Mouse (Mus musculus) cerebellum, postnatal 36 days (tissue): ENCODE measurements at regions not wholly inside any gene's neighbourhood (a gene's known extent, or its start where the extent isn't known, plus 50 kb on each side); places are given as distances from the start of the nearest gene placed in this dataset.

Experiments
- DNase-seq, 2 experiments: peaks; one replicate each; pipeline ENCODE4 v3.0.0; 2021 to 2022; ENCODE audit warnings: mixed read lengths in 2 of 2

DNA sequence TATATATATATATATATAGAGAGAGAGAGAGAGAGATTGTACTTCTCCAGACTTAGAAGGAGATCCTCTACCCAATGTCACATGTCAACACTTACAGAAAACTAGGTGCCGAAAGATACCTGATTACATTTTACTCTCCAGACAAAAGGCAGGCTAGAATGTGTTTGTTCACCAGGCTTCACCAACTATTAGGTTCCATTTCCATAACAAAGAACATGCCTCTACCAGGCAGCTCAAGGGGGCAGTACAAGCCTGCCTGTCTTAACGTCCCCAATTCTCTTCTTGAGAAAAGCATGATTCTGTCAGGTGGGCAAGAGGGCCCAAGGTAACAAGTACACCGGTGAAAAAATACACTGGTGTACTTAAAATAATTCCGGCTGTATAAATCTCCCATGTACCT, 72.8 kb upstream of the Med14 start:
- no peak for DNase-seq

DNA sequence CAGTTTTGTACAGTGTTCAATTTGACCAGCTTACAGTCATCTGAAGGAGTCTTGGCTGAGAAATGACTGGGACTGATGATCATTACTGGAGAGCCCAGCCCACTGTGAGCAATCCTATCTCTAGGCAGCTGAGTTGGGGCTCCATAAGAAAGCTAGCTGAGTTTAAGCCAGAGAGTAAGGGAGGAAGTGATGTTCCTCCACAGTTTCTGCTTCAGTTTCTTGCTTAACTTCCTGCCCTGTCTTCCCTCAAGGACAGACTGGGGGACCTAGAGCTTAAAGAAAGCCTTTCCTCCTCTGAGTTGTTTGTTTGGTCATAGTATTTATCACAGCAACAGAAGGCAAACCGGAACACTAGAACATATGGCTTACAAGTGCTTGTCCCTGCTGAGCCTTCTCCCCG, 70.8 kb upstream of the Med14 start:
- no peak for DNase-seq

DNA sequence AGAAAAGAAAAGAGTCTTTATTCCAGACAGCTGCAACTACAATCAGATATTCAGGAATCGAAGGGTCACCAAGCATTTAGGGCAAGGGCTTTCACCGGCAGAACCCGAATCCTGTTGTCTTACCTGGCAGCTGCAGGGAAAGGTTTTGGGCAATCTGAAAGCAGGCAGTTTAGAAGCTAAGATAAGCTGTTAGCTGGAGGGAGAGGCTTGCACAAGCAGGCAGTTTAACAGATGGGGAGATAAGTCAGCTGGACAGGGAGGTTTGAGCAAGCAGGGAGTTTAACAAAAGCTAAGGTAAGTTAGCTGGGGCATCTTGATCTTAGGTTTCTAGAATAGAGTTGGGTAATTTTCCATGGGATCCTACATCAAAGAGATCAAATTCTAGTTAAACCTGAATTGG, 67.3 kb upstream of the Med14 start:
- no peak for DNase-seq

DNA sequence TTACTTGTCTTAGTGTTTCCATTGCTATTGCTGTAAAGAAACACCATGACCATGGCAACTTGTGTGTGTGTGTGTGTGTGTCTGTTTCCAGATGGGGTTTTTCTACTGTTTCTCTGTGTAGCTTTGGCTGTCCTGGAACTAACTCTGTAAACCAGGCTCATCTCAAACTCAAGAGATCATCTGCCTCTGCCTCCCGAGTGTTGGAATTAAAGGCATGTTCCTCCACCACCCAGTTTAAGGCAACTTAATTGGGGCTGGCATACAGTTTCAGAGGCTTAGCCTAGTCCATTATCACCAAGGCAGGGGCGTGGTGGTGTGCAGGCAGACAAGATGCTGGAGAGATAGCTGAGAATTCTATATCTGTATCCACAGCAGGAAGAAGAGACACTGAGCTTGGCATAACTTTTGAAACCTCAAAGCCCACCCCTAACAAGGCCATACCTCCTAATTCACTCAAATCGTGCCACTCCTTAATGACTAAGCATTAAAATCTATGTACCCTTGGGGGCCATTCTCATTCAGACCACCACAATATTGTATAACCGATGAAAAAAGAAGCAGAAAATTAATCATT, 65.5 kb upstream of the Med14 start:
- DNase-seq = no peak

DNA sequence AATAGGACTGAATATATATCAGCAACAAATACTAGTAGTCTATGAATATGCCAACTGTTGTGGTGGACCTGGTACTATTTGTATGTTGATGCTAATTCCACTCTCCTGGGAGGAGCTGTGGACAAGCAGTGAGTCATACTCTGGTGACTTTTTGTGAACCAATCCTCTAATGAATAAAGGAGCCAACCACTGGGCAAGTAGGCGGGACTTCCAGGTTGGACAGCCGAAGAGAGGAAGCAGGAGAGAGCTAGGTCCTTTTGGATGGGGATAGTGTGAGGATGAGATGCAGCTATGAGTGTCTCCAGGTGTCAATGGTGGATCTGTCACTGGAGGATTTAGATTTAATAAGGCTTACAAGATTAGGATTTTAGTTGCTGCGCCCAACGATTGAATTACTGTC, 64.8 kb upstream of the Med14 start:
- DNase-seq = no peak

DNA sequence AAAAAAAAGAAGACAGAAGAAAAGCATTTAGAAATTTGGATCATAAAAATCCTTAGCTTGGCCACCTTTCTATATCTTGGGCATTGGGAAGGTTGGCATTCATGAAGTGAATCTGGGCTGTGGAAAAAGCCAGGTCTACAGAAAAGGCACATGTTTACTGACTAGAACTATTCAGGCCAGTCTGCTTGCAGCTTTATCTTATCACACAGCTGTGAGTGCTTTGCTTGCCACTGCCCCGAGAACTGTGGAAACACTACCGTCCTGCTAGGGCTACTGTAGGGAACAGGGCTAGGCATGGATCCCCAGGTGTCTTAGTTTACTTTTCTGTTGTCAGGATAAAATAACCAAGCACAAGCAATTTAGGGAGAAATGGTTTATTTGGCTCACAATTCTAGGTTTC, 63.4 kb upstream of the Med14 start:
- DNase-seq = no peak

DNA sequence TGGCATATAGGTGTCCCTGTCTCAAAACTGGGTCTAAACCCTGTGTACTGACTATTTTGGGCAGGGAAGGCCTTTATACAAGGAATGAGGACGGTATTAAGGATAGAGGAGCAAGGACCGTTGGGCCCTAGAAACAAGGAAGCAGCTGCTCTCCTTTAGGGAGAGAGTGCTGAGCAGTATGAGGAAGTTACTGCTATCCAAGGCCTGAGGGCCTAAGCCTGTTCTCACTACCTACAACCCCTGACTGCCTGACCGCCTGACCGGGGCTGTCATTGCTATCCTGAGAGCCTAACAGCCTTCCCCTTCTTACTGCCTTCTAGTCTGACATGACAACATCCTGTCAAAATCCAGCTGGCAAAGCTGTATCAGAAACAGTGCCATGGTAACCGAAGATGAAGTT, 62.6 kb upstream of the Med14 start:
- no peak for DNase-seq

DNA sequence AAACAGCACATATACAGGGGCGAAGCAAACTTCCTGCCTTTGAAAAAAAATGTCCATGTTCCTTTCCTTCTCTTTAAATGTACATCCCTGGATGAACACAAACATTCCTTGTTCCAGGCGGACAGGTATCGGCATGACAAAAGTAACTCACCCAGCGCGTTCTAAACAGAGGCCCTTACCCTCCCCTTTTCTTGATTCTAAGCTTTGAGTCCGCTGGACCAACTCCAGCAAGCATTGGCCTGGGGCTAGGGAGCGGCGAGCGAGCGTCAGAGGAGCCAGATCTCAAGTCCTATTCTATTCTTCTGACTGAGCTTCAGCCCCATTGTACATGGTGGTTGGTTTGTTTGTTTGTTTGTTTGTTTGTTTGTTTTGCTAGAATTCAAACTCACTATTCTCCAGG, 60.9 kb upstream of the Med14 start:
- no peak for DNase-seq

DNA sequence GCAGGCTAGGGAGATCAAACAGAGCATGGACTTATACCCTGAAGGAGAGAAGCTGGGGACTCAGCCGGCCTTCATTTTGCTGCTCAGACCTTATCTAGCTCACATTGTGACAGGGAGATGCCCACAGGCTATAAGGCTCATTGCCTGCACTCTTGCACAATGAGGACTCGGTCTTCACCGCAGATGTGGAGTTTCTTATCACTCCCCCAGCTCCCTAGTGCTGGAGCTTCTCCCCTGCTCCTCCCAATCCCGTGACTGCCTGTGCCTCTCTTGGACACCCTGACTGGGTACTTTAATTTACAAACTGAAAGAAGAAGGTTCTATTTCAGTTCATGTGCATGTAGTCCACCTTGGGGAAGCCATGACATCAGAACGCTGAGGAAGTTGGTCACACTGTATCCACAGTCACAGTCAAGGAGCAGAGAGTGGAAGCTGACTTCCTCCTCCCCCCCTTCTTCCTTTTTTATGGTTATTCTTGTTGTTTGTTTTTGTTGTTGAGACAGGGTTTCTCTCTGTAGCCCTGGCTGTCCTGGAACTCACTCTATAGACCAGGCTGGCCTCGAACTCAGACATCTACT, 51.3 kb upstream of the Med14 start:
- no peak for DNase-seq
